8 mouse cellular contexts compared by ENCODE assay signal in genomic region chr6:143072412-143073014, GRCm38 (mm10). TPM values are rescaled to one million over a fixed set of nuclear protein-coding genes. Genes with fewer than 3 reads are reported as not detected.
DNase-seq lines count a peak whose midpoint lies in the region; ATAC-seq and TF ChIP-seq lines count a peak whose summit lies in the region.
"Had no signal": no experiment of that assay in that cellular context is flagged by ENCODE, and none has a peak within 500 bp of the region (broad histone marks: within the 10 kb centered on the region; RNA-seq: fewer than 3 reads in every experiment).

No protein-coding gene starts in this region.

- DNase-seq in midbrain, embryonic 11.5 days (ENCODE audit: low spot score, missing footprints): peak; percentile 71
- no peak for DNase-seq in midbrain, postnatal 0 days (ENCODE audit: low spot score)
- DNase-seq in gastrocnemius, postnatal 4 days (ENCODE audit: low spot score in 2 of 2): no peak
- no peak for DNase-seq in yolk sac, embryonic 10.5 days (ENCODE audit: low spot score)
- DNase-seq: cerebellum, adult 2 months had no signal

- TF ChIP-seq POLR2A in small intestine, adult 2 months (IDR thresholded peaks at IDR 0.05; ENCODE audit: low read depth, low read length): no peak

- WGBS in midbrain, embryonic 11.5 days: 85% methylated on average over 8 of the region's 8 CpGs
- WGBS in midbrain, postnatal 0 days: 78% methylated on average over 8 of the region's 8 CpGs
- 52% methylated on average over 8 of the region's 8 CpGs for WGBS in liver, embryonic 15.5 days (ENCODE audit: insufficient replicate concordance)
- 41% methylated on average over 8 of the region's 8 CpGs for WGBS in small intestine, adult 2 months

- no peak overlapping the region for H3K9ac ChIP-seq in midbrain, embryonic 11.5 days (ENCODE audit: low read length)
- H3K9ac ChIP-seq in midbrain, postnatal 0 days (replicated peaks; ENCODE audit: low read length, poor library complexity, severe bottlenecking): no peak overlapping the region
- H3K9ac ChIP-seq in liver, embryonic 15.5 days: no peak overlapping the region

- no peak for TF ChIP-seq CTCF in midbrain, postnatal 0 days (IDR thresholded peaks at IDR 0.05)
- TF ChIP-seq CTCF in small intestine, adult 2 months (IDR thresholded peaks at IDR 0.05; ENCODE audit: extremely low read depth, insufficient read length, insufficient replicate concordance, low read depth, low read length): no peak

- no peaks in the 10 kb centered on the region for H3K9me3 ChIP-seq in midbrain, embryonic 11.5 days (ENCODE audit: control insufficient read depth, low read length)
- no peaks in the 10 kb centered on the region for H3K9me3 ChIP-seq in midbrain, postnatal 0 days (ENCODE audit: low read length)
- H3K9me3 ChIP-seq in liver, embryonic 15.5 days (replicated peaks): no peaks in the 10 kb centered on the region

- no peaks in the 10 kb centered on the region for H3K27me3 ChIP-seq in midbrain, embryonic 11.5 days (ENCODE audit: control insufficient read depth, insufficient read depth, low read length)
- no peaks in the 10 kb centered on the region for H3K27me3 ChIP-seq in midbrain, postnatal 0 days (ENCODE audit: insufficient read depth, low read length)
- no peaks in the 10 kb centered on the region for H3K27me3 ChIP-seq in liver, embryonic 15.5 days
- no peaks in the 10 kb centered on the region for H3K27me3 ChIP-seq in small intestine, adult 2 months (ENCODE audit: control insufficient read depth, insufficient read depth, low read length)

- no peak overlapping the region for H3K4me3 ChIP-seq in midbrain, embryonic 11.5 days (ENCODE audit: low read depth, low read length)
- H3K4me3 ChIP-seq in midbrain, postnatal 0 days (ENCODE audit: low read depth, low read length): no peak overlapping the region
- no peak overlapping the region for H3K4me3 ChIP-seq in liver, embryonic 15.5 days (replicated peaks)
- no peak overlapping the region for H3K4me3 ChIP-seq in small intestine, adult 2 months (ENCODE audit: low read depth, low read length)

- no peak for ATAC-seq in midbrain, embryonic 11.5 days (ENCODE audit: low FRiP score)
- ATAC-seq in midbrain, postnatal 0 days (ENCODE audit: low FRiP score): no peak
- ATAC-seq in common myeloid progenitor, adult 5-6 weeks (replicated peaks; ENCODE audit: low read depth, poor library complexity, severe bottlenecking): peak; percentile 55
- no peak for ATAC-seq in liver, embryonic 15.5 days (ENCODE audit: insufficient read depth)

- no peaks in the 10 kb centered on the region for H3K4me1 ChIP-seq in midbrain, embryonic 11.5 days (ENCODE audit: control insufficient read depth, insufficient read depth, low read length)
- no peaks in the 10 kb centered on the region for H3K4me1 ChIP-seq in midbrain, postnatal 0 days (ENCODE audit: insufficient read depth, low read length)
- H3K4me1 ChIP-seq in liver, embryonic 15.5 days (replicated peaks): peaks cover 30% of the 10 kb centered on the region
- peaks cover 6% of the 10 kb centered on the region; the same call in 1 of the 2 replicates for H3K4me1 ChIP-seq in small intestine, adult 2 months (ENCODE audit: control insufficient read depth, insufficient read depth, insufficient read length, low read length)

- H3K36me3 ChIP-seq in midbrain, embryonic 11.5 days (ENCODE audit: control insufficient read depth, insufficient read depth, low read length): peaks cover 6% of the 10 kb centered on the region; the same call in 1 of the 2 replicates
- H3K36me3 ChIP-seq in midbrain, postnatal 0 days (ENCODE audit: insufficient read depth, low read length): peaks cover 23% of the 10 kb centered on the region
- peaks cover 48% of the 10 kb centered on the region for H3K36me3 ChIP-seq in liver, embryonic 15.5 days (replicated peaks)
- H3K36me3 ChIP-seq in small intestine, adult 2 months (ENCODE audit: control insufficient read depth, insufficient read depth, low read length): peaks cover 33% of the 10 kb centered on the region

- no peak overlapping the region for H3K27ac ChIP-seq in midbrain, embryonic 11.5 days (ENCODE audit: low read depth, low read length)
- H3K27ac ChIP-seq in midbrain, postnatal 0 days (ENCODE audit: low read depth, low read length): no peak overlapping the region
- 0 out of 2 replicates have a peak overlapping the region, but pooled peaks have one; percentile 7 for H3K27ac ChIP-seq in liver, embryonic 15.5 days (replicated peaks)
- H3K27ac ChIP-seq in small intestine, adult 2 months (ENCODE audit: insufficient read depth, low read depth, low read length): 0 out of 2 replicates have a peak overlapping the region, but pooled peaks have one; percentile 12

- H3K4me2 ChIP-seq in midbrain, embryonic 11.5 days: no peak overlapping the region
- H3K4me2 ChIP-seq in midbrain, postnatal 0 days (ENCODE audit: low read depth, low read length, poor library complexity, severe bottlenecking): no peak overlapping the region
- H3K4me2 ChIP-seq in liver, embryonic 15.5 days: no peak overlapping the region

RNA-seq across cellular contexts. Expression of gene C2cd5, which starts 27.4 kb away (rescaled TPM):
- 29.1 and 29.2 TPM in 2 replicates for polyA plus RNA-seq in midbrain, embryonic 11.5 days (2014; fragmentation: Nextera tagmentation; extraction: Ambion mirVana)
- 41.4 and 44.1 TPM in 2 replicates for total RNA-seq in midbrain, postnatal 0 days (2014; rRNA removed)
- 20.1 and 22.9 TPM in 2 replicates for polyA plus RNA-seq in midbrain, postnatal 0 days (2015; fragmentation: Nextera tagmentation; extraction: Ambion mirVana)
- total RNA-seq in common myeloid progenitor, adult 5-6 weeks (2017): 33.8 and 38.7 TPM in 2 replicates
- 17.8 TPM in 2 replicates for polyA plus RNA-seq in liver, embryonic 15.5 days (2015; fragmentation: Nextera tagmentation; extraction: Ambion mirVana)
- polyA plus RNA-seq in small intestine, adult 2 months (2012; rRNA removed): 5.8 and 15.9 TPM in 2 replicates
- 10 to 100 TPM; 22.8 to 27.9 TPM for total RNA-seq in gastrocnemius, postnatal 4 days (2021)

Comparison
In these comparisons a context has a peak if more than half of its experiments do, and no peak if none do; other contexts are left out.
1. H3K27ac ChIP-seq: peak in liver, embryonic 15.5 days (single experiment) and small intestine, adult 2 months (single experiment); none in midbrain, embryonic 11.5 days (single experiment) and midbrain, postnatal 0 days (single experiment).